Mouse (Mus musculus) forebrain, postnatal 0 days (tissue): Measurements from ENCODE around the gene Rab26. TPM values are rescaled to one million over a fixed set of nuclear protein-coding genes. Genes with fewer than 3 reads are reported as not detected.

Source experiments
- ATAC-seq: fragments of 200-750 bp; cut with Nextera tagmentation; 2 replicates; pipeline ENCODE4 v1.8.0; 2017; ENCODE audit warnings: mild to moderate bottlenecking, moderate library complexity
- DNase-seq: peaks from one replicate; pipeline ENCODE4 v3.0.0-alpha.2; 2015
- H3K27ac ChIP-seq: fragments of 300-500 bp; sonication (generic); 2 replicates; pipeline ENCODE4 v1.5.1; 2014; ENCODE audit warnings: low read depth, mild to moderate bottlenecking, antibody characterized with exemption, low read length, moderate library complexity, mixed read lengths
- H3K27me3 ChIP-seq: fragments of 300-500 bp; sonication (generic); 2 replicates; pipeline ENCODE4 v1.6.1; 2014; ENCODE audit warnings: mild to moderate bottlenecking, low read length, mixed read lengths; ENCODE audit not compliant: insufficient read depth
- H3K36me3 ChIP-seq: fragments of 300-500 bp; sonication (generic); 2 replicates; pipeline ENCODE4 v1.6.1; 2014; ENCODE audit warnings: mild to moderate bottlenecking, moderate library complexity; ENCODE audit not compliant: insufficient read depth
- H3K4me1 ChIP-seq: fragments of 300-500 bp; sonication (generic); 2 replicates; pipeline ENCODE4 v1.6.1; 2014; ENCODE audit warnings: antibody characterized with exemption; ENCODE audit not compliant: insufficient read depth
- H3K4me2 ChIP-seq: fragments of 300-500 bp; sonication (generic); 2 replicates; pipeline ENCODE4 v1.6.1; 2014; ENCODE audit warnings: low read depth, mild to moderate bottlenecking, moderate library complexity
- H3K4me3 ChIP-seq: fragments of 300-500 bp; sonication (generic); 2 replicates; pipeline ENCODE4 v1.5.1; 2014; ENCODE audit warnings: low read depth, low read length, mixed read lengths
- H3K9ac ChIP-seq: fragments of 300-500 bp; sonication (generic); 2 replicates; pipeline ENCODE4 v1.6.1; 2014; ENCODE audit warnings: mild to moderate bottlenecking
- H3K9me3 ChIP-seq: fragments of 300-500 bp; sonication (generic); 2 replicates; pipeline ENCODE4 v1.6.1; 2016; ENCODE audit warnings: low read length
- CTCF ChIP-seq: sonication (generic); IDR thresholded peaks from 2 replicates; pipeline ENCODE4 v1.5.1; 2016; ENCODE audit warnings: antibody characterized with exemption, control low read depth, low read depth
- WGBS: fragments of 180-500 bp; shearing (Covaris S2); extraction: QIAGEN DNeasy Blood & Tissue Kit; methylation state at CpG from one replicate; pipeline ENCODE4 v1.1.7; 2014; 5-methylcytosine and 5-hydroxymethylcytosine counted together
- polyA plus RNA-seq: library from polyadenylated mRNA; unstranded; fragments of >200 nt; fragmentation: Nextera tagmentation; extraction: Ambion mirVana; gene quantifications from 2 replicates; pipeline ENCODE4 v1.2.1, GENCODE M21; 2015
- total RNA-seq: library from RNA; depleted of rRNA; stranded (reverse); fragments of >200 nt; gene quantifications from 2 replicates; pipeline ENCODE4 v1.2.3, GENCODE M21; 2014

Gene Rab26
- total and polyA plus RNA-seq, 2 experiments from 2014 or later, result 7.1 to 12.4 TPM

- H3K4me1 ChIP-seq, result peaks cover 19% of the 10 kb centered on the region
- H3K36me3 ChIP-seq, result no peaks in the 10 kb centered on the region
- no peak for DNase-seq
- WGBS, result 20% methylated on average over 9 of the region's 9 CpGs
- no peak for TF ChIP-seq CTCF
- 0 out of 2 replicates have a peak overlapping the region, but pooled peaks have one; percentile 84 for H3K4me2 ChIP-seq
- no peak overlapping the region for H3K27ac ChIP-seq
- H3K27me3 ChIP-seq, result no peaks in the 10 kb centered on the region
- no peak overlapping the region; the same call in 1 of the 2 replicates for H3K4me3 ChIP-seq
- no peak overlapping the region for H3K9ac ChIP-seq
- ATAC-seq, result no peak
- no peaks in the 10 kb centered on the region for H3K9me3 ChIP-seq
Measured at GRCm38 (mm10) chr17:24548435-24548834, 14.4 kb upstream of the Rab26 start.

- no peak for TF ChIP-seq CTCF
Measured at GRCm38 (mm10) chr17:24546234-24546633, 12.2 kb upstream of the Rab26 start.

GRCm38 (mm10) chr17:24545247-24545646, 11.2 kb upstream of the Rab26 start:
- ATAC-seq, result no peak
- TF ChIP-seq CTCF, result peak; percentile 32
- 91% methylated on average over 2 of the region's 2 CpGs for WGBS

More at GRCm38 (mm10) chr17:24546234-24546633, 12.2 kb upstream of the Rab26 start:
- no peak for ATAC-seq
- H3K4me2 ChIP-seq, result no peak overlapping the region
- DNase-seq, result no peak
- H3K36me3 ChIP-seq, result no peaks in the 10 kb centered on the region
- H3K9me3 ChIP-seq, result no peaks in the 10 kb centered on the region
- no peak overlapping the region for H3K9ac ChIP-seq
- H3K27ac ChIP-seq, result no peak overlapping the region
- H3K4me3 ChIP-seq, result no peak overlapping the region
- H3K4me1 ChIP-seq, result peaks cover 5% of the 10 kb centered on the region
- 88% methylated on average over 3 of the region's 3 CpGs for WGBS
- no peaks in the 10 kb centered on the region for H3K27me3 ChIP-seq

GRCm38 (mm10) chr17:24544613-24545012, 10.6 kb upstream of the Rab26 start:
- Histone ChIP-seq H3K27me3 (no peaks in the 10 kb centered on the region), H3K36me3 (no peaks in the 10 kb centered on the region), H3K4me3 (no peak overlapping the region), H3K9me3 (no peaks in the 10 kb centered on the region), H3K9ac (no peak overlapping the region), H3K4me1 (no peaks in the 10 kb centered on the region), H3K4me2 (no peak overlapping the region), H3K27ac (no peak overlapping the region)
- WGBS, result 20% methylated on average over 12 of the region's 12 CpGs
- ATAC-seq (peak; percentile 60), DNase-seq (peak; percentile 42)
- peak; percentile 31; the same call in 1 of the 2 replicates for TF ChIP-seq CTCF

More at GRCm38 (mm10) chr17:24545247-24545646, 11.2 kb upstream of the Rab26 start:
- H3K9me3 ChIP-seq, result no peaks in the 10 kb centered on the region
- H3K36me3 ChIP-seq, result no peaks in the 10 kb centered on the region
- H3K27ac ChIP-seq, result no peak overlapping the region
- no peaks in the 10 kb centered on the region for H3K27me3 ChIP-seq
- H3K4me3 ChIP-seq, result no peak overlapping the region
- H3K4me2 ChIP-seq, result no peak overlapping the region
- H3K9ac ChIP-seq, result no peak overlapping the region
- no peak for DNase-seq
- H3K4me1 ChIP-seq, result no peaks in the 10 kb centered on the region

GRCm38 (mm10) chr17:24540375-24540774, 6.4 kb upstream of the Rab26 start:
- no peak overlapping the region for H3K4me2 ChIP-seq
- no peak overlapping the region for H3K9ac ChIP-seq
- peaks cover 6% of the 10 kb centered on the region for H3K4me1 ChIP-seq
- no peaks in the 10 kb centered on the region for H3K36me3 ChIP-seq
- DNase-seq (peak; percentile 37), ATAC-seq (no peak; the same call in 1 of the 2 replicates)
- H3K27me3 ChIP-seq, result no peaks in the 10 kb centered on the region
- H3K9me3 ChIP-seq, result no peaks in the 10 kb centered on the region
- peak; percentile 69 for TF ChIP-seq CTCF
- H3K4me3 ChIP-seq, result no peak overlapping the region
- WGBS, result 7% methylated on average over 3 of the region's 3 CpGs
- H3K27ac ChIP-seq, result no peak overlapping the region

- H3K9ac ChIP-seq, result no peak overlapping the region
- 69% methylated on average over 8 of the region's 8 CpGs for WGBS
- no peaks in the 10 kb centered on the region for H3K36me3 ChIP-seq
- H3K4me2 ChIP-seq, result no peak overlapping the region
- no peaks in the 10 kb centered on the region for H3K9me3 ChIP-seq
- ATAC-seq (no peak), DNase-seq (peak; percentile 55)
- H3K4me1 ChIP-seq, result peaks cover 6% of the 10 kb centered on the region
- no peak overlapping the region for H3K27ac ChIP-seq
- TF ChIP-seq CTCF, result peak; percentile 65
- H3K27me3 ChIP-seq, result no peaks in the 10 kb centered on the region
- H3K4me3 ChIP-seq, result no peak overlapping the region
Measured at GRCm38 (mm10) chr17:24538950-24539349, 4.9 kb upstream of the Rab26 start.

- Histone ChIP-seq H3K4me1 (peaks cover 20% of the 10 kb centered on the region), H3K9me3 (no peaks in the 10 kb centered on the region), H3K27ac (peak overlapping the region; percentile 80), H3K9ac (no peak overlapping the region), H3K4me3 (no peak overlapping the region), H3K36me3 (no peaks in the 10 kb centered on the region), H3K4me2 (peak overlapping the region; percentile 17), H3K27me3 (no peaks in the 10 kb centered on the region)
- TF ChIP-seq CTCF, result no peak
- ATAC-seq, result peak; percentile 82
- 12% methylated on average over 3 of the region's 3 CpGs for WGBS
- DNase-seq, result peak; percentile 76
Measured at GRCm38 (mm10) chr17:24537536-24537935, 3.5 kb upstream of the Rab26 start.
